Mouse (Mus musculus) MEL (cell line): ENCODE measurements around the gene Tmem131. TPM values are rescaled to one million over a fixed set of nuclear protein-coding genes. Genes with fewer than 3 reads are reported as not detected.

Experiments
- DNase-seq: peaks from one replicate; pipeline ENCODE4 v3.0.0; 2011; ENCODE audit warnings: low read depth, low spot score
- H3K27ac ChIP-seq: 2 replicates; pipeline ENCODE4 v1.5.1; 2012; ENCODE audit warnings: low read depth, mild to moderate bottlenecking, control low read depth, low read length, moderate library complexity; ENCODE audit not compliant: control insufficient read depth
- H3K27me3 ChIP-seq, 2 experiments: fragments of 150-350 bp in 1 of 2; sonication (generic) in 1 of 2; 2 replicates each; pipeline ENCODE4 v1.6.1; 2012; ENCODE audit warnings: low read length in 2 of 2, mild to moderate bottlenecking in 2 of 2, improper control_type of control experiment in 1 of 2, moderate library complexity in 1 of 2; ENCODE audit not compliant: insufficient read depth in 2 of 2, control insufficient read depth in 1 of 2
- H3K36me3 ChIP-seq, 2 experiments: 2 replicates each; pipeline ENCODE4 v1.6.1; 2012 to 2014; ENCODE audit warnings: low read length in 2 of 2, improper control_type of control experiment in 1 of 2, inconsistent platforms in 1 of 2, mild to moderate bottlenecking in 1 of 2; ENCODE audit not compliant: insufficient read depth in 2 of 2, control insufficient read depth in 1 of 2
- H3K4me1 ChIP-seq, 2 experiments: fragments of 150-350 bp in 1 of 2; sonication (generic) in 1 of 2; 2 replicates each; pipeline ENCODE4 v1.6.1; 2012; ENCODE audit warnings: low read length in 2 of 2, improper control_type of control experiment in 1 of 2, mild to moderate bottlenecking in 1 of 2; ENCODE audit not compliant: insufficient read depth in 2 of 2, control insufficient read depth in 1 of 2
- H3K4me3 ChIP-seq, 2 experiments: fragments of 150-350 bp in 1 of 2; sonication (generic) in 1 of 2; 2 replicates each; pipeline ENCODE4 v1.5.1; 2012; ENCODE audit warnings: low read depth in 2 of 2, low read length in 2 of 2, mild to moderate bottlenecking in 2 of 2, moderate library complexity in 2 of 2, control low read depth in 1 of 2, improper control_type of control experiment in 1 of 2; ENCODE audit not compliant: control insufficient read depth in 1 of 2, insufficient read depth in 1 of 2
- H3K79me2 ChIP-seq: 2 replicates; pipeline ENCODE4 v1.6.1; 2012; ENCODE audit warnings: mild to moderate bottlenecking, low read length, moderate library complexity; ENCODE audit not compliant: control insufficient read depth, poor library complexity, insufficient read depth
- H3K9ac ChIP-seq: 2 replicates; pipeline ENCODE4 v1.6.1; 2012; ENCODE audit warnings: low read depth, mild to moderate bottlenecking, control low read depth, low read length, moderate library complexity; ENCODE audit not compliant: control insufficient read depth, poor library complexity, severe bottlenecking
- H3K9me3 ChIP-seq: fragments of 150-350 bp; sonication (generic); replicated peaks from 2 replicates; pipeline ENCODE4 v1.6.1; 2012; ENCODE audit warnings: mild to moderate bottlenecking, low read length, improper control_type of control experiment, moderate library complexity; ENCODE audit not compliant: insufficient read depth
- BHLHE40 ChIP-seq: IDR thresholded peaks from 2 replicates; pipeline ENCODE4 v1.6.1; 2012; ENCODE audit warnings: low read depth, mild to moderate bottlenecking, inconsistent platforms, low read length, improper control_type of control experiment, borderline replicate concordance
- E2F4 ChIP-seq: IDR thresholded peaks from 2 replicates; pipeline ENCODE4 v1.6.1; 2011; ENCODE audit warnings: low read depth, low read length, improper control_type of control experiment, borderline replicate concordance
- ELF1 ChIP-seq: IDR thresholded peaks from 2 replicates; pipeline ENCODE4 v1.6.1; 2014; ENCODE audit warnings: low read depth, mild to moderate bottlenecking, inconsistent platforms, low read length, improper control_type of control experiment, moderate library complexity
- EP300 ChIP-seq, 2 experiments: IDR thresholded peaks; 2 replicates each; pipeline ENCODE4 v1.6.1; 2011; ENCODE audit warnings: improper control_type of control experiment in 2 of 2, low read length in 2 of 2, low read depth in 1 of 2, mild to moderate bottlenecking in 1 of 2
- GABPA ChIP-seq: IDR thresholded peaks from 2 replicates; pipeline ENCODE4 v1.6.1; 2012; ENCODE audit warnings: low read depth, mild to moderate bottlenecking, inconsistent platforms, low read length, improper control_type of control experiment, moderate library complexity
- HCFC1 ChIP-seq: IDR thresholded peaks from 2 replicates; pipeline ENCODE4 v1.6.1; 2012; ENCODE audit warnings: low read depth, mild to moderate bottlenecking, inconsistent platforms, low read length, improper control_type of control experiment, moderate library complexity
- KAT2A ChIP-seq: conservative IDR thresholded peaks from 2 replicates; pipeline ENCODE4 v1.6.1; 2012; ENCODE audit warnings: low read depth, low read length, improper control_type of control experiment, inconsistent platforms
- MAX ChIP-seq: IDR thresholded peaks from 2 replicates; pipeline ENCODE4 v1.6.1; 2011; ENCODE audit warnings: low read length, improper control_type of control experiment
- MXI1 ChIP-seq: IDR thresholded peaks from 2 replicates; pipeline ENCODE4 v1.6.1; 2011; ENCODE audit warnings: mild to moderate bottlenecking, low read depth, low read length, improper control_type of control experiment
- NELFE ChIP-seq: IDR thresholded peaks from 2 replicates; pipeline ENCODE4 v1.6.1; 2011; ENCODE audit warnings: low read depth, low read length, improper control_type of control experiment
- POLR2A ChIP-seq, 2 experiments: IDR thresholded peaks; 2 replicates each; pipeline ENCODE4 v1.6.1; 2011 to 2012; ENCODE audit warnings: low read length in 2 of 2, mild to moderate bottlenecking in 2 of 2, control low read depth in 1 of 2, improper control_type of control experiment in 1 of 2, low read depth in 1 of 2, moderate library complexity in 1 of 2; ENCODE audit not compliant: control insufficient read depth in 1 of 2, insufficient read depth in 1 of 2, poor library complexity in 1 of 2
- POLR2AphosphoS2 ChIP-seq: IDR thresholded peaks from 2 replicates; pipeline ENCODE4 v1.6.1; 2011; ENCODE audit warnings: low read length, improper control_type of control experiment
- RAD21 ChIP-seq: IDR thresholded peaks from 2 replicates; pipeline ENCODE4 v1.6.1; 2011; ENCODE audit warnings: mild to moderate bottlenecking, low read depth, low read length, improper control_type of control experiment
- RCOR1 ChIP-seq: IDR thresholded peaks from 2 replicates; pipeline ENCODE4 v1.6.1; 2012; ENCODE audit warnings: low read depth, mild to moderate bottlenecking, inconsistent platforms, low read length, improper control_type of control experiment
- SIN3A ChIP-seq: IDR thresholded peaks from 2 replicates; pipeline ENCODE4 v1.6.1; 2012; ENCODE audit warnings: low read length, improper control_type of control experiment, inconsistent platforms
- TCF12 ChIP-seq: IDR thresholded peaks from 2 replicates; pipeline ENCODE4 v1.6.1; 2014; ENCODE audit warnings: low read depth, mild to moderate bottlenecking, inconsistent platforms, low read length, improper control_type of control experiment, moderate library complexity
- USF2 ChIP-seq, 2 experiments: IDR thresholded peaks; 2 replicates each; pipeline ENCODE4 v1.6.1; 2011 to 2012; ENCODE audit warnings: improper control_type of control experiment in 2 of 2, low read length in 2 of 2, borderline replicate concordance in 1 of 2, inconsistent platforms in 1 of 2, low read depth in 1 of 2, mild to moderate bottlenecking in 1 of 2; ENCODE audit not compliant: insufficient read depth in 1 of 2
- ZC3H11A ChIP-seq: IDR thresholded peaks from 2 replicates; pipeline ENCODE4 v1.6.1; 2012; ENCODE audit warnings: low read depth, mild to moderate bottlenecking, inconsistent platforms, low read length, improper control_type of control experiment
- ZMIZ1 ChIP-seq: IDR thresholded peaks from 2 replicates; pipeline ENCODE4 v1.6.1; 2012; ENCODE audit warnings: low read depth, mild to moderate bottlenecking, inconsistent platforms, low read length, improper control_type of control experiment, moderate library complexity
- polyA plus RNA-seq, 2 experiments: library from polyadenylated mRNA; stranded (reverse) in 1 of 2; unstranded in 1 of 2; fragments of >175 nt in 1 of 2; fragments of >200 nt in 1 of 2; gene quantifications; 2 replicates each; pipeline versions ENCODE4 v1.2.1 to v1.2.4; 2012; ENCODE audit warnings: low replicate concordance in 2 of 2, low read depth in 1 of 2; ENCODE audit not compliant: insufficient read length in 2 of 2, insufficient read depth in 1 of 2, missing spikeins in 1 of 2
- total RNA-seq: library from RNA; depleted of rRNA; stranded (reverse); fragments of 300-350 nt; gene quantifications from 2 replicates; pipeline ENCODE4 v1.2.3, GENCODE M21; 2012

Gene Tmem131
- total and polyA plus RNA-seq, 3 experiments = 11.4 to 196 (median 48.8) TPM

GRCm38 (mm10) chr1:36845031-36845430 lies 98.4 kb downstream of the Tmem131 start:
- TF ChIP-seq MXI1 (no peak), BHLHE40 (no peak), KAT2A (no peak), ZC3H11A (no peak), TCF12 (no peak), RAD21 (no peak), RCOR1 (no peak), ELF1 (no peak), POLR2A (IDR thresholded peaks at IDR 0.05; ENCODE audit: control insufficient read depth in 1 of 2, insufficient read depth in 1 of 2, low read depth in 1 of 2, low read length in 2 of 2, poor library complexity in 1 of 2) (no peak), SIN3A (no peak), USF2 (IDR thresholded peaks at IDR 0.05; ENCODE audit: borderline replicate concordance in 1 of 2, insufficient read depth in 1 of 2, low read depth in 1 of 2, low read length in 2 of 2) (no peak), GABPA (no peak)
- no peak for DNase-seq
- H3K27ac ChIP-seq = no peak overlapping the region
- no peaks in the 10 kb centered on the region for H3K27me3 ChIP-seq
- H3K4me1 ChIP-seq = no peaks in the 10 kb centered on the region
- no peaks in the 10 kb centered on the region for H3K9me3 ChIP-seq
- no peak overlapping the region for H3K4me3 ChIP-seq
- H3K9ac ChIP-seq = no peak overlapping the region
- no peaks in the 10 kb centered on the region for H3K79me2 ChIP-seq
- peaks cover 0 to 9% of the 10 kb centered on the region in 2 experiments; a peak in 2 of 4 replicates for H3K36me3 ChIP-seq

GRCm38 (mm10) chr1:36841806-36842205 lies 101.7 kb downstream of the Tmem131 start:
- TF ChIP-seq ZC3H11A (no peak), RAD21 (no peak), MAX (no peak), E2F4 (no peak), EP300 (IDR thresholded peaks at IDR 0.05; ENCODE audit: low read depth in 1 of 2, low read length in 2 of 2) (no peak), POLR2A (IDR thresholded peaks at IDR 0.05; ENCODE audit: control insufficient read depth in 1 of 2, insufficient read depth in 1 of 2, low read depth in 1 of 2, low read length in 2 of 2, poor library complexity in 1 of 2) (no peak), TCF12 (no peak), HCFC1 (no peak), ZMIZ1 (no peak), KAT2A (no peak), NELFE (no peak), POLR2AphosphoS2 (no peak)
- no peak overlapping the region for H3K27ac ChIP-seq
- H3K79me2 ChIP-seq = no peaks in the 10 kb centered on the region
- no peaks in the 10 kb centered on the region for H3K9me3 ChIP-seq
- peaks cover 0 to 22% of the 10 kb centered on the region in 2 experiments; a peak in 2 of 4 replicates for H3K36me3 ChIP-seq
- H3K9ac ChIP-seq = no peak overlapping the region
- H3K4me1 ChIP-seq = no peaks in the 10 kb centered on the region
- H3K4me3 ChIP-seq = no peak overlapping the region
- DNase-seq = no peak
- H3K27me3 ChIP-seq = no peaks in the 10 kb centered on the region
